Mouse (Mus musculus) CH12.LX (cell line): ENCODE measurements at regions not wholly inside any gene's neighbourhood (a gene's known extent, or its start where the extent isn't known, plus 50 kb on each side); places are given as distances from the start of the nearest gene placed in this dataset.

Source experiments
- CTCF ChIP-seq, 2 experiments: IDR thresholded peaks in 1 of 2; conservative IDR thresholded peaks in 1 of 2; 2 replicates each; pipeline ENCODE4 v1.5.1; 2011 to 2012; ENCODE audit warnings: low read depth in 2 of 2, low read length in 2 of 2, improper control_type of control experiment in 1 of 2, inconsistent platforms in 1 of 2, mild to moderate bottlenecking in 1 of 2, moderate library complexity in 1 of 2
- ELF1 ChIP-seq: IDR thresholded peaks from 2 replicates; pipeline ENCODE4 v1.6.1; 2014; ENCODE audit warnings: low read depth, mild to moderate bottlenecking, inconsistent platforms, low read length, improper control_type of control experiment
- EP300 ChIP-seq: IDR thresholded peaks from 2 replicates; pipeline ENCODE4 v1.6.1; 2011; ENCODE audit warnings: low read length, improper control_type of control experiment
- MAX ChIP-seq: IDR thresholded peaks from 2 replicates; pipeline ENCODE4 v1.6.1; 2011; ENCODE audit warnings: low read length, improper control_type of control experiment
- MYC ChIP-seq: IDR thresholded peaks from 2 replicates; pipeline ENCODE4 v1.6.1; 2011; ENCODE audit warnings: low read depth, mild to moderate bottlenecking, improper control_type of control experiment, low read length
- NRF1 ChIP-seq: IDR thresholded peaks from 2 replicates; pipeline ENCODE4 v1.6.1; 2014; ENCODE audit warnings: low read depth, mild to moderate bottlenecking, inconsistent platforms, low read length, improper control_type of control experiment, moderate library complexity
- POLR2A ChIP-seq: IDR thresholded peaks from 2 replicates; pipeline ENCODE4 v1.6.1; 2011; ENCODE audit warnings: low read depth, mild to moderate bottlenecking, improper control_type of control experiment, low read length
- TCF12 ChIP-seq: IDR thresholded peaks from 2 replicates; pipeline ENCODE4 v1.6.1; 2014; ENCODE audit warnings: low read depth, mild to moderate bottlenecking, inconsistent platforms, low read length, improper control_type of control experiment
- UBTF ChIP-seq: IDR thresholded peaks from 2 replicates; pipeline ENCODE4 v1.6.1; 2012; ENCODE audit warnings: low read depth, mild to moderate bottlenecking, inconsistent platforms, low read length, improper control_type of control experiment, moderate library complexity
- USF2 ChIP-seq: conservative IDR thresholded peaks from 2 replicates; pipeline ENCODE4 v1.6.1; 2011; ENCODE audit warnings: low read depth, low read length, improper control_type of control experiment
- ZKSCAN1 ChIP-seq: IDR thresholded peaks from 2 replicates; pipeline ENCODE4 v1.6.1; 2012; ENCODE audit warnings: low read depth, inconsistent platforms, low read length, improper control_type of control experiment, borderline replicate concordance

- TF ChIP-seq NRF1 (no peak), MAX (no peak), TCF12 (no peak), UBTF (no peak), POLR2A (no peak), USF2 (no peak), EP300 (no peak), MYC (no peak), ELF1 (no peak), CTCF (conservative IDR thresholded peaks at IDR 0.05 in 1 of 2, IDR thresholded peaks at IDR 0.05 in 1 of 2; ENCODE audit: low read depth in 2 of 2, low read length in 2 of 2) (no peak), ZKSCAN1 (no peak)
These were observed 302.6 kb upstream of the Gm6657 start for GRCm38 (mm10) chr12:77891452-77891851.
